Mouse (Mus musculus) frontal cortex, postnatal 36 days (tissue): Measurements from ENCODE around the gene Pck2.

Experiments
- DNase-seq, 2 experiments: peaks; one replicate each; pipeline ENCODE4 v3.0.0; 2022; ENCODE audit warnings: low spot score in 2 of 2

The Pck2 gene

DNA sequence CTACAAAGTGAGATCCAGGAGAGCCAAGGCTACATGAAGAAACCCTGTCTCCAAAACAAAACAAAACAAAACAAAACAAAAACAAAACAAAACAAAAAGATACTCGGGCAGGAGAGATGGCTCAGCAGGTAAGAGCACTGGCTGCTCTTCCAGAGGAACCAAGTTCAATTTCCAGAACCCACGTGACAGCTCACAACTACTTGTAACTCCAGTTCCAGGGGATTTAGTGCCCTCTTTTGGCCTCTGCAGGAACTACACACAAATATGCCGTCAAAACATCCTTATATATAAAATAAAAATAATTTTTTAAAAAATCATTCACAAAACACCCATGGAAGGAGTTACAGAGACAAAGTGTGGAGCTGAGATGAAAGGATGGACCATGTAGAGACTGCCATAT lies 12.1 kb upstream of the Pck2 start:
- DNase-seq: peak in 1 of 2 experiments; percentile 41

DNA sequence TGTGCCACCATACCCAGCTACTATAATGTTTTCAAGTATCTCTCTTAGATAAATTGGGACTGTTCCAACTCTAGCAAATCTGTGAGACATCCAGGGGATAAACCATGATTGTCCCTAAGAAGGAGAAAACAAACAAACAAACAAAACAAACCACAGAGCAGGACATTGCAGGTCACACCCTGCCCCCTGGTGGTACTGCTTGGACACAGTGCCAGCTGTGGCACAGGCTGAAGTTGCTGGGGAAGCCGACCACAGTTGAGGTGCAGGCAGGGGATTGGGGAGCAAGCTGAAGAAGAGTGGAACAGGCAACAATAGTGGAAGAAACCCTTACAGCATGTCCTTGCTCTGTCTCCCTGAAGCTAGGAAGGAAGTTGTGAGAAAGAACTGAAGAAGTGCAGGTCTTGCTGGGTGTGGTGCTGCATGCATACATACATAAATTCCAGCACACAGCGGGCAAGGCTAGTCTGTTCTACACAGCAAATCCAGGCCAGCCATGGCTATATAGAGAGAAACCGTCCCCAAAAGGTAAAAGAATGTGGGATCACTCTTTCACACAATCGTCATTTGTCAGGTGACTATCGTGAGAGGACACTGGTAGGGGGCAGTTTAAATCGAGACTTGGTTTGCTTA lies 3.8 kb upstream of the Pck2 start:
- DNase-seq: peak in 1 of 2 experiments; percentile 28

DNA sequence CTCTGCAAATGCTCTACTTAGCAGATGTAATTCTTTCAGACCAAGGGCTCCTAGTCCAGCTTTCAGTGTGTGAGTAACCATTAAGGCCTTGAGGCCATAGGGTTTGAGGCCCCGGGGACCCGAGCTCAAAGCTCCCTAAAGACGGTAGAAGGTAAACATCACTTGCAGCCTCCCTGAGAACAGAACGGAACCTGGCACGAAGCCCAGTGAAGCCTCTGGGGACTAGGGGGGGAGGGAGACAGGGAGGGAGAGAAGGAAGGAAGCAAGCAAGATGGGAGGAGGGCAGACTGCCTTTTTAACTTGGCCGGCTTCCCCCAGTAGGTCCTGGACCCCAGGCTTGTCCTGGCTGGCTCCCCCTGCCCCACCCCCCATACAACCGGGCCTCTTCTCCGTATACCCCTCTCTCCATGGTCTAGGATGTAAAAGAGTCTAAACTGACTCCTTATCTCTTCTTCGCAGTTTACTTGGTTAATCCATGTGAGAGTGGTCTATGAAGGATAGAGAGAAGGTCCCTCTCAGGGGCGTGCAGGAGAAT lies 788 bp downstream of the Pck2 start:
- peak; percentile 63 to 84 for DNase-seq

DNA sequence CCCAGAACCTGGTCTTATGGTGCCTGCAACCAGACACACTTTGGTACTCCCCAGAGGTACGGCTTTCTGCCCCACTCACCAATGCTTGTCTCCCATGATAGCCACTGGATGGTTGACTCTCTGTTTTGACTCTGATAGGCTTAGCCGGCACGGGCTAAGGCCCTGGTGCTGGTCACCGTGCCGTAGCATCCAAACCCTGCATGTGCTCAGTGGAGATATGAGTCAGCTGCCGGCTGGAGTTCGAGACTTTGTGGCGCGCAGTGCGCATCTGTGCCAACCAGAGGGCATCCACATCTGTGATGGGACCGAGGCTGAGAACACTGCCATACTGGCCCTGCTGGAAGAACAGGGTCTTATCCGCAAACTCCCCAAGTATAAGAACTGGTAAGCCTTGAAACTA lies 2.2 kb downstream of the Pck2 start:
- DNase-seq: no peak

DNA sequence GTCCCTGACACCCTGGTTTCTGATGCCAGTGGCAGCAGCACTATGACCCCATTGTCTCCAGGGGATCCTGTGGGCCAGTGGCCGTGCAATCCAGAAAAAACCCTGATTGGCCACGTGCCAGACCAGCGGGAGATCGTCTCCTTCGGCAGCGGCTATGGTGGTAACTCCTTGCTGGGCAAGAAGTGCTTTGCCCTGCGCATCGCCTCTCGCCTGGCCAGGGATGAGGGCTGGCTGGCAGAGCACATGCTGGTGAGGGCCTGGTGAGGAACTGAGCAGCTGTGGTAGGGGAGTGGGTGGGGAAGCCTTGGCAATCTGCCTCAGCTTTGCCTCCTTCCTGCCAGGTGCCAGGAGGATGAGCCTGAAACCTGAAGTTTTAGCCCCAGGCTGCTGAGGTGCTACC lies 4.3 kb downstream of the Pck2 start:
- DNase-seq: no peak

DNA sequence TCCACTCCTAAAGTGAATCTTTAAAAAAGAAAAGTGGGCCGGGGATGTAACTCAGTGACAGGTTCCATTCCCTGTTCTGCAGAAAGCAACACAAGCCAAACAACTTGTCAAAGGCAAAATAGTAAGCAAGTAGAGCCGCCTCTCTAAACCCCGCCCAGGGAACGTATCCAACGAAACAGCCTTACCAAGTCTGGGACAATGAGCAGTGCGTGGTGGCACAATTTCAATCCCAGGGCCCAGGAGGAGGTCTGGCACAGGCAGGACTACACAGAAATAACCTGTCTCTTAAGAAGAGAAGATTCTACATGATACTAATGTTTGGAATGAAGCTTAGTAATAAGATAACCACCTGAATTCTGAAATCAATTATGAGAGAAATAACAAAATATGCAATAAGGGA lies 10.1 kb downstream of the Pck2 start:
- no peak for DNase-seq

DNA sequence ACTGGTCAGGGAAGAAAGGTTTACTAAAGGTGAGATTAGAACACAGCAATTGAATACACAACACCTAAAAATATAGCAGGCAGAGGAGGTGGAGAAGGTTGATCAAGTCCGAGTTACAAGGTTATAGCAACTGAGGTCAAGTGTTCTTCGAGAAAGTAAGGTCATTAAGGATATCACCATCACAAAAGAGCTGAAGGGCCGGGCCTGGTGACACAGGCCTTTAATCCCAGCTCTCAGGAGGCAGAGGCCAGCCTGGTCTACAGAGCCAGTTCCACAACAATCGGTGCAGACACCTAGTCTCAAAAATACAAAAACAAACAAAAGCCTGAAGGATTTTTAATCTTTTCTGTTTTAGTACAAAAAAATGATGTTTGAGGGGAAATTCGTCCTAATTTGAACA lies 11.3 kb downstream of the Pck2 start:
- DNase-seq: no peak

DNA sequence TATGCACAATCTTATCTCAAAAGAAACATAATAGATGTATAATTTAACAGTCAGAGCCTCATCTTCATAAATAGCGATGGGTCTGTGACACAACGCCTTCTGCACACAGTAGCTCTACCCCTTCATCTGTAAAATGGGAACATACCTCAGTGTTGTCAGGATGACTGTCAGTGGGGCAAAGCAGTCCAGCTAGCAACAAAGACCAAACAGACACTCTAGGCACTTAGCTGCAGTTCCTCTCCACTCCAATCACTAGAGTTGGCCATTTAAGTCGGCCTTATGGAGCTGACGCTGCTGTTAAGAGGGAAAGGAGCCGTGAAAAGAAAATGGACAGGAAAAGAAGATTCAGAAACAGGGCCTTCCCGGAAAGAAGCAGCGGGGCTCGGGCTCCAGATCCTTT lies 11.7 kb downstream of the Pck2 start:
- no peak for DNase-seq

DNA sequence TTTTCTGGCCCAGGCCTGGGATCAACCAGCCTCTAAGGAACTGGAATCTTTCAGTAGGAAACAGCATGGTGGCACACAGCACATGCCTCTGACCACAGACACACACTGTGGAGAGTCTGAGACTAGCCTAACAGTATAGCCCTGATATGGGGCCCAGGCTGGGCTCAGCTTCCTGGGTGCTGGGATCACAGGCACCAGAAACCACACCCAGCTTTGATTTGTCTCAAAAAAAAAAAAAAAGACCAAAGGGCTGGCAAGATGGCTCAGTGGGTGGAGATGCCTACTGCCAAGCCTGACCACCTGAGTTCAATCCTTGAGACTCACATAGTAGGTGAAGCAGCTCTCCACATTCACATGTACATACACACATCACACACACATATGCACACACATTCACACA lies 14.6 kb downstream of the Pck2 start:
- no peak for DNase-seq

DNA sequence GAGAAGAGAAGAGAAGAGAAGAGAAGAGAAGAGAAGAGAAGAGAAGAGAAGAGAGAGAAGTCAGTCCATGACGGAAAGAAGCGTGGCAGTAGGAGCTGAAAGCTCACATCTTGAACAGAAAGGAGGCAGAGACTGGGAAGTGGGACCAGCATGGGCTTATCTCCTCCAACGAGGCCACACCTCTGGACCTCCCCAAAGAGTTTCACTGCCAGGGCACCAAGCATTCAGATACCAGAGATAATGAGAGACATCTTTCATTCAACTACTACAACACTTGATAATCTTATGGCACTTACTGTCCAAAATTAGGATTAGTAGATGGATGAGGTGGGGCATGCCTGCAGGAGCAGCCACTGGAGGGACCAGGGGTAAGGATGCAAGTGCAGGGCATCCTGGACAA lies 15.7 kb downstream of the Pck2 start:
- no peak for DNase-seq

DNA sequence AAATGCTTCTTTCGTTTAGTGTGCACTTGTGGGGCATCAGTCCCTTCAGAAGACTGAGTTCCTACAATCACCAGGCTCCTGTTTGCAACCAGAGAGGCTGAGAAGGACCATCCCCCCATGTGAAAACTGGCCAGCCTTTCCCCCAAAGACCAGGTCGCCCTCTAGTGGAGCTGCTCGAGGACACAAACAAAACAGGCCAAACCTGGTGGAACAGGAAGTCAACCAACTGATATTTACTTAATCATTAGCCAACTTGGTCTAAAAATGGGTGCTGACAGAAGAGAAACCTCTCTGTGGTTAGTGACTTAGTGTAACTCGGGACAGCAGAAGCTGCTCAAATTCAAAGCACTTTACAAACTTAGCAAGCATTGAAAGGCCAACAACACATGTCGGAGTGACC lies 16.9 kb downstream of the Pck2 start:
- peak; percentile 62 to 75 for DNase-seq

DNA sequence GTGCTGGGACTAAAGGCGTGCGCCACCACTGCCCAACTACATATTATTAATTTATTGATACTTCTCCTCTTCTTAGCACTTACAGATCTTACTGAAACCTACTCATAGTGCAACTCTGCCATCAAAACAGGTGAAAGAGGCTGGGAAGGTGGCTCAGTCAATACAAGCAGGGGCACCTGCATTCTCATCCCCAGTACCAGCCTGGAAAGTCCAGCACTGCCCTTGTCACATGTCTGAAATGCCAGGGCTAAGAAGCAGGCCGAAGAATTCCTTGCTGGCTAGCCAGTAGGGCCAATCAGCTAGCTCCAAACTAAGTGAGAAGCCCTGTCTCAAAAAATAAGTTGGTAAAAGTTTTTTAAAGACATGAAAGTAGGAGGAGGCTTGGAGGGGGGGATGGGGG lies 17.5 kb downstream of the Pck2 start:
- DNase-seq: no peak

DNA sequence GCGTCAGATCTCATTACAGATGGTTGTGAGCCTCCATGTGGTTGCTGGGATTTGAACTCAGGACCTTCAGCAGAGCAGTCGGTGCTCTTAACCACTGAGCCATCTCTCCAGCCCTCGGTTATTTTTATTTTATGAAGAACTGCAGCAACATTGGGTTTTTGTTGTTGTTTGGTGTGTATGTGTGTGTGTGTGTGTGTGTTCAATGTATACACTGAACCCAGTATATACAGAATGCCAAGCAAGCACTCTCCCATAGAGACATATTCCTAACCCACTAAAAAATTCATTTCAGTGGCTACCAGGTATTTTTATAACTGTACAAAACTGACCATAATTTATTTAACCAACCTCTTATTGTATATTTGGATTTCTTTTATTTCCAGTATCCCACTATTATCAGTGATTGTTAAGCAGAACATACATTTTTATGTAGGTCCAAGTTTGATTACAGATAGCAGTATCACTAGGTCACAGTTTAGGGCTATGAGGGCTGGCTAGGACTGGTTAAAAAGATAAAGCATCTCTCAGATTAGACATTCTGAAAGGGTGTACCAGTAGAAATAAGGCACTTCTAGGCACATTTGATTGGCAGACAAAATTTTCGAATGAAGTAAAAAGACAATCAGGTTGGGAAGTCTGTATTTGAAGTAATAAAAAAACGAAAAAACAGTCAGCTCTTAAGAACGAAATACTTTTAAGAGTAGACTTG lies 18.8 kb downstream of the Pck2 start:
- DNase-seq: no peak

DNA sequence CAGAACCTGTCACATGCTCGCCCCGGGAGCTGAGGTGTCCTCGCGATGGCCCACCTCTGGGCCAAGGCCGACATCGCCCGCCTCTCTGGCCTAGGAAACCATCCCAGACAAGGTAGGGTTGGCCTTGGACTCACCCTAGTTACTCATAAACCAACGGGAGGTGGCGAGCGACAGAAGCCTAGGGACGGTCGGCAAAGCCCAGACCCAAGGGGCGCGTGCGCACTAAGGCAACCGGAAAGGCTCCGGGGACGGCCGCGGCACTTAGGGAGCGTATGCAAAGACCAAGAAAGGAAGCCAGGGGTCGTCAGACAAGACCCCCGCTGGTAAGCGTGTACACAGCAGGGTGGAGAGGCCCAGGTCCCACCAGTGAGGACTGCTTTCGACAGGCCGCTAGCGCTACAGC lies 19.7 kb downstream of the Pck2 start, which contains the start of gene Dcaf11:
Gene Dcaf11, plus strand, starts transcription at position 208 of the 403 bp plus-strand sequence.
- peak; percentile 88 to 89 for DNase-seq

DNA sequence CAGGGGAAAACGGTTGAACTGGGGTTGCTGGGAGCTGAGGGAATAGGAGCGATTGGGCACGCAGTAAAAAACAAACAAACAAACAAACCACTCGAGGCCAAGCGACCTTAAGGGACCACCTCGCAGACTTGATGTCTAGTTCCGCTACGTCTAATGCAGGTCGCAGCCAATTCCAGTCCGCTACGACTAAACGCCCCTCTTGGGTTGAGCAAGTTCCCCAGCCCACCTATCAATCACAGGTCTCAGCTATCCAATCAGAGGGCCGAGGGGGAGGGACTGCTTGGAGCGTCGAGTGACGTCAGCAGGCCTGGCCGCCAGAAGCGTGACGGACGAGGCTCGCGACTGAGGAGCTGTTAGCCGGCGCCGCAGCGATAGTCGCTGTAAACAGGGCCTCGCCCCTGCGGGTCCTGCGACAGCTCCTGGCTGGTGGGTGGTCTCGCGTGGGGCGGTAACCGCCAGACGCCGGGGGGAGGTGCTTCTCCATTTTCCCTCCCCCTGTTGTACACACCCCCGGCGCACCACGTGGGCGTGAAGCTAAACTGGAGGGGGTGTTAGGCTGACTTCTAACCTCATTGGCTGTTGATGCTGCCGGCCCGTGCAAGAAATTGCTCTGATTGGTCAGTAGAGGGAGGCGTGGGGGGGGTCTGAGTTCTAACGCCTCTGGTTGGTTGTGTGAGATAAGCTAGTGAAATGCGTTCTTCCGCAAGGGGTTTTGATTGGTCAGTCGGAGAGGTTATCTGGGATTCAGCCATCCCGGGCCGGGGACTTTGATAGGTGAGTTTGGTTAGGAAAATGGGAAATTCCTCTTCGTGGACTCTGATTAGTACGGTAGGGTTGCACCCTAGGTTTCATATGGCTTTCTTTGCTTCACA lies 20.4 kb downstream of the Pck2 start, which contains the start of gene A730061H03Rik:
Gene A730061H03Rik, minus strand, starts transcription at position 205 of the 872 bp plus-strand sequence.
- DNase-seq: peak; percentile 98 to 99

DNA sequence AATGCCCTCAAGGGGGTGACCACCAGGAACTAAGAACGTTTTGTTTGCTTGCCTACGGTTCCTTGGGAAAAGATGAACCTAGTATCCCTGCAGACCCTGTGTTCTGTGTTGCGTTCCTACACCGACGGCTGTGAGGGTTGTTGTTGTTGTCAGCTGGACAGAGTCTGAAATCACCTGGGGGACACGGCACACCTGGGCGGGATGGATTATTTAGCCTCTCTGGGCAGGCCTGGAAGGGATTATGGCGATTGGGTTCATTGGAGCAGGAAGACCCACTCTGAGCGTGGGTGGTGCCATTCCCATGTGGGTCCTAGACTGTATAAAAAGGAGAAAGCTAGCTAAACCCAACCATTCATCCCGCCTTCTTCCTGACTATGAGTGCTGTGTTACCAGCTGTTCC lies 21.8 kb downstream of the Pck2 start:
- no peak for DNase-seq

DNA sequence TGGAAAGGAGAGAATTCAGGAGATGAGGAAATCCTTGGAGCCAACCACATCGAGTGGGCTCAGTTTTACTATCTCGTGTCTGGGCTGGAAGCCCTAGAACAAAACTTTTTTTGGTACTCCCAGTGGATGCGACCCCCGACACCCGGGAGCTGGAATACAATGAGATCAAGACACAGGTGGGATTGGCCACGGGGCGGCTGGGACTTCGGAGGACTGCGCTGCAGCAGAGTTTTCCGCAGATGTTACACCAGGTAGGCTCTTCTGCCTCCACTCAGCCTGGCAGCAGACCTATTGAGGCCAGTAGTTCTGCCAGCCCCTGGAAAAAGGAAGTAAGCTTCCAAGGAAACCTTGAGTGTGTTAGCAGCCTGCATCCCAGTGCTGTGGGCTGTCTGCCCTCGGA lies 23.2 kb downstream of the Pck2 start:
- no peak for DNase-seq

DNA sequence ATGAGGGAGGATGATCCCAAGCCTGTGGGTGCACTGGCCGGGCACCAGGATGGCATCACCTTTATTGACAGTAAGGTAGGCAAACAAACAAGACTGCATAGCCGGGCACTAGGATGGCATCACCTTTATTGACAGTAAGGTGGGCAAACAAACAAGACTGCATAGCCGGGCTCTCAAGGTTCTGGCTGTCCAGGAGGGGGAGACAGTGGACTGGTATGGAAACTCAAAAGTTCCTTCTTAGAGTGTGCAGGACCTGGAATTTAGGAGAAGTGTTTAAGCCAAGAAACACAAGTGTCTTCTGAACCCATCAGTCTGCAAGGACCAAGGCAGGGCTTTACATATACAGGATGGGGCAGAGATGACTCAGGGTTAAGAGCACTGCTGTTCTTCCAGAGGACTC lies 25.7 kb downstream of the Pck2 start:
- DNase-seq: no peak

DNA sequence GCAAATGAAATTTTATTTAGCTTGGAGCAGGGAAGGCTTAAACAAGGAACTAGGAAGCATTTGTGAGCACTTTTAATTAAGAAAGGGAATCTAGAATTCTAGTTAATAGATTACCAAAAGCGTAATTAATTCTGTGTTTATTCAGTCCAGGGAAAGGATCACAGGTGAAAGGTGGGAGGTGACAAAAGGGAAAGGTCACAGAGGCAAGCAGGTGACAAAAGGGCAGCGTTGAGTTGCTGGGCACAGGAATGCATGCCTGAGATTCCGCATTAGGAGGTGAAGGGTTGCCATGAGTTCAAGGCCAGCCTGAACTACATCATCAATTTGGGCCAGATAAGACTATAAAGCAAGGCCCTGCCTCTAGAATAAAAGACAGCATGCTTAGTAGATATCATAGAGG lies 27.4 kb downstream of the Pck2 start:
- no peak for DNase-seq

DNA sequence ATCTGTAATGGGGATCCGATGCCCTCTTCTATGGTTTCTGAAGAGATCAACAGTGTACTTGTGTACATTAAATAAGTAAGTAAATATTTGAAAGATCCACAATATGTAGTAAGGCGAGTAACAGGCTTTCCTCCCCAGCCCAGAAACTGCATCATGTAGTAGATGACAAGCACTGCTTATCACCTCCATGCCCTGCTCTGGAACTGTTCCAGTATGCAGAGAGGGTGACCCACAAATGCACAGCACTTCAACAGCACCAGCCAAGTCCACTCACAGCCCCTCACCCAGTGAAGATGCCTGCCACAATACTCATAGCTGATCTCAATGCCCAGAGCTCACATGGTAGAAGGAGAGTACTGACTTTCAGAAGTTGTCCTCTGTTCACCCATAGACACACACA lies 30.5 kb downstream of the Pck2 start:
- no peak for DNase-seq

DNA sequence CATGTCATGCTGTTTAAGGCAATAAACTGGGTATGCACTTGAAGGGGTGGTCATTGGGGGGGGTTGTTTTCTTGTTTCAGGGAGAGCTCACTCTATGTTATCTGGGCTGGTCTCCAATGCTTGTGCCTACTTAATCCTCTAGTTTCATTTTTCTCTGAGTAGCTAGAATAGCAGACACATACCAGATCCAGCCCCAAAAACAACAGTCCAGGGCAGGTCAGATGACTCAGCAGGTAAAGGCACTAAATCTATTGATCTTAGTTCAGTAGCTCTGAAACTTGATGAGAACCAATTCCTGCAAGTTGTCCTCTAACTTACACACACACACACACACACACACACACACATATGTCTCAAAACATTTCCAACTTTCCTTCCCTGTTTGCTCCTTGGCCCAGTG lies 31.7 kb downstream of the Pck2 start:
- no peak for DNase-seq

DNA sequence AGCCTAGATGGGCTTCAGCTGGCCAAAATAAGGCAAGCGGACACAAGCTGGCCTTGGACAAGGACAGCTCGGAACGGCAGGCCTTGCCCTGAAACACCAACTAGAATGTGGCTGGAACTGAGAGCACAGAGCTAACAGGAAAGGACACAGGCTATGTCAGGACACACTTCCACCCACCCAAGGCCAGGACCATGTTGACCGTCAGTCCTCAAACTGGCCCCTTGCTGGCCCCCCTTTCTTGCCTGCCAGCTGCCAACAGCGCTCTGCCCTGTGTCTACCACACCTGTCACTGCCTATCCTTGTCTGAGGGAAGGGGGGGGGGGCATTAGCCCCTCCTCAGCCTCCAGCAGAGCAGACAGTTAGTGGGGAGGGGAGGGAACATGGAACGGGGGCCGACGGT lies 35.2 kb downstream of the Pck2 start, which contains the start of gene Fitm1:
Gene Fitm1, plus strand, starts transcription at position 316 of the 400 bp plus-strand sequence.
- no peak for DNase-seq
